Mouse (Mus musculus) heart, postnatal 0 days (tissue): ENCODE data around the gene Sar1b.

Experiments used
- CTCF ChIP-seq: IDR thresholded peaks from 2 replicates; pipeline ENCODE4 v1.5.1; 2016; ENCODE audit warnings: antibody characterized with exemption, control low read depth, low read depth
- EP300 ChIP-seq: IDR thresholded peaks from 2 replicates; pipeline ENCODE4 v1.6.1; 2016; ENCODE audit warnings: antibody characterized with exemption, low read depth

GRCm38 (mm10) chr11:51768296-51768695, 4.8 kb downstream of the Sar1b start:
- no peak for TF ChIP-seq CTCF
- TF ChIP-seq EP300: no peak
